Mouse (Mus musculus) spleen, postnatal 14 days (tissue): ENCODE measurements at regions not wholly inside any gene's neighbourhood (a gene's known extent, or its start where the extent isn't known, plus 50 kb on each side); places are given as distances from the start of the nearest gene placed in this dataset.

Source experiments
- DNase-seq, 2 experiments: peaks; one replicate each; pipeline ENCODE4 v3.0.0; 2021 to 2022; ENCODE audit warnings: low spot score in 2 of 2

DNA sequence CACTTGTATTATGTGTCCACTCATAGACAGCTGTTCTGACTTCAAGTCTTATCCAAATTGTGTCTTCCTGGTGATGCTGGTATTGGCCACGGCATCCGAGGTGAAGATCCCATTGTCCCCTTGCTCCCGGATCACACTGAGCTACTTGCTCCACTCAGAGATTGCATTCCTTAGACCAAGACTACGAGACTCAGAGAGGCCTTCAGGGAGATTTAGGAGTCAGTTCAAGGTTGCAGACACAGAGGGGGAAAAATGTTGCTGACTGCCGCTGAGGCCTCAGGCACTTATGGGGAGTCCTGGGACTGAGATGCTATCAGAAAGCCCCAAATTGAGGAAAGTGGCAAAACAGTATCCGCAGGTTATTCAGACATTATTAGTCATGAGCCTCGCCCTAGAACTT lies 183.9 kb downstream of the Ly86 start:
- no peak for DNase-seq

DNA sequence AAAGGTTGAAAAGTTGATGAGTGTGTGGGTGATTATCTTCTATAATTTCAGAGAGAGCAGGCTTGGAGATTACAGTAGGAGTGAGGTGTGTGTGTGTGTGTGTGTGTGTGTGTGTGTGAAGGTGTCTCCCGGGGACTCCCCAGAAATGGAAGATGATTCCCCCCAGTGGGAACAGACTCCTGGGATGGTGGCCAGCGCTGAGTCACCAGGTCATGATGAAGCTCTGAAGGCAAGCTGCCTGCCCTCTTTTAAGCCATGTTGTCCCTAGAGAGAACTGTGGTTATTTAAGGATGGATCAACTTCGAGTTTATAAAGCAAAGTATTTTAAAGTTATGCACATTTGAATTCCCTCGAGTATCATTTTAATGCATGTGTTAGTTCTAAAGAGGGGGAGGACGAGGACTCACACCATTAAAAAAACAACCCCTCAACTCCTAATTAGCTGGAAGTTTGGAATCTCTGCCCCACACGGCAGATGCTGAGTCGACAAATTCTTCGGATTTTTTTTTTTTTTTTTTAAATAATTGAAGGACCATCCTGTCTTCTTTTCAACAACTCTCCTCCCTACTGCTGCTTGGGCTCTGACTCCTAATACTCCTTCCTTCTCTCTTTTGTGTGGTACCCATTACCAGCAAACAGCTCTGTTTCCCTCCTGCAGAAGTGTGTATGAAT lies 186.6 kb downstream of the Ly86 start:
- DNase-seq, result no peak

DNA sequence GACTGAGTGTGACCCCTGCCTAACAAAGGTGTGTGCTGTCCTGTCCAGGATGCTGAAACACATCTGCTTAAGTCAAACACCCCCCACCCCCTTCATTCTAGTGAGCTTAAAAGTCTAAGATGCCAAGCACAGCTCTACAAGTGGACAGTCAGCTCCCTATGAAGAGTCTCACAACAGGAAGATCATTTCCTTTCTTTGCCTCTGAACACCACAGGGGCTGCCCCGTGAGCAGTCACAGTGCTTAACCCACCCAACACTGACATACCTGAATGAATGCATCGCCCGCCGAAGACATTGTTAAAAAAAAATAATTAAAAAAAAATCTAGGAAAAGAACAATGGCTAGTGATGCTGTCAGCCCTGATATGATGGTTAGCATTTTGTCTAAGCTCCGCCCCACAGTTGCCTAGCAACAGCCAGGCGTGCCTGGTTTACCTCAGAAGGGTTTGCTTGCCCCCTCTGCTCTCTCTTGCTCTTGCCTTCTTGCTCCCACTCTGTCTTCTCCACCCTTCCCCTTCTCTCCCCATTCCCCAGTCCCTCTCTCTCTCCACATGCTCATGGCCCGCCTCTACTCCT lies 187.7 kb downstream of the Ly86 start:
- DNase-seq, result no peak

DNA sequence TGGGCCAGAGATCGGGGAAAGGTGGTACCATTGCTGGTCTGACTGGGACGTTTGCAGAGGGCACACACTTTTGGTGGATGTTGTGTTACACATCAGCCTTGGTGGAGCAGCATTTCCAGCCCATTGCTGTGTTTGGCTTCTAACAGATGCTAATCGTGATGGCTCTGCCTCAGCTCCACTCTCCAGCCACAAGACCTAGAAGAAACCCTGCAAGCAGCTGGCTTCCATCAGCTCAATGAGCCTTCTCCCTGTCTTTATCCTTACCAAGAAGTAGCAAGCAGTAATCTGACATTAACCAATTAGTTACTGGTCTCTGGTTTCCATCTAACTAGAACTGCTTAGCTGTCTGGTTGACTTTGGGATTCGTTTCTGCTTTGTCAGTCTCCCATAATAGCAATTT lies 188.8 kb downstream of the Ly86 start:
- no peak for DNase-seq

- DNase-seq, result no peak
Observed at GRCm38 (mm10) chr13:37537330-37537729, 192.3 kb downstream of the Ly86 start.

GRCm38 (mm10) chr13:37537793-37538192 lies 192.8 kb downstream of the Ly86 start:
- no peak for DNase-seq

DNA sequence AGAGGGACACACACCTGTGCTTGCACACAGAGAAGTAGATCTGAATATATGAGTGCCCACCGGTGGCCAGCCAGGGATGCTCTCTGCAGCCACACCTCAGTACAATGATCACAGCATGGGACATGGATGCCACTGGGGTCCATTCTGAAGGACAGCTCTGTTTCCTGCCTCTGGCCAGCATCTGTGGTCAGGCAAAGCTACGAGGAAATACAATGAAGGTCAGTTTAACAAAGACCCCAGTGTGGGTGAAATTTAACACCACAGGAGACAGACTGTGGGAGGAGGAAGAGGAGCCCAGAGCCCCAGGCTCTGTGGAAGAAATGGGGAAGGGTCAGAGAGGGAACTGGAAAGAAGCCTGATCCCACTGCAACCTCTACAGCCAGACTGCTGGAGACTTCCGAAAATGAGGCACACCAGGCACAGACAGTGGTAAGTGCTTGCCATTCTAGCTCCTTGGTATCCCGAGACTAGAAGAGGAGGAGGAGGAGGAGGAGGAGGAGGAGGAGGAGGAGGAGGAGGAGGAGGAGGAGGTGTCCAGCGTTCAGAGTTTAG lies 196.0 kb downstream of the Ly86 start:
- no peak for DNase-seq

DNA sequence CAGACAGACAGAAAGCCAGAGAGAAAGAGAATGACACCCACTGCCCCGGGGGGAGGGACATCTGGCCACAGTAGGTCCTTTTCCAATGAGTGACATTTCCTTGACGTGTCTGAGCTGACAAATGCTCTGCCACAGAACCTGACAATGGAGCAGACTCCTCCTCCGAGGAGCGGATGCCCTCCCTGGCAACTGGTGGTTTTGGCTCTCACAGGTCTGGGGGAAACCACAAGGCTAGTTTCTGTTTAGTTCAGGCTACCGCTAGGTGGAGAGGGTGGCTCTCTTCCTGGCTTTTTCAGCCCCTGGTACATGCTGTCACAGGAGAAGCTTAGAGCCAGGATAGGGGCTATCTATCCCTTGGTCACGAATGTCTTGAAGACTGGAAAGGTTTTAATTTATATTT lies 196.7 kb downstream of the Ly86 start:
- DNase-seq, result peak; percentile 22 to 45

GRCm38 (mm10) chr13:37542744-37543196 lies 197.8 kb downstream of the Ly86 start:
- DNase-seq, result no peak

- no peak for DNase-seq
Observed at GRCm38 (mm10) chr13:37543788-37544187, 198.8 kb downstream of the Ly86 start.

DNA sequence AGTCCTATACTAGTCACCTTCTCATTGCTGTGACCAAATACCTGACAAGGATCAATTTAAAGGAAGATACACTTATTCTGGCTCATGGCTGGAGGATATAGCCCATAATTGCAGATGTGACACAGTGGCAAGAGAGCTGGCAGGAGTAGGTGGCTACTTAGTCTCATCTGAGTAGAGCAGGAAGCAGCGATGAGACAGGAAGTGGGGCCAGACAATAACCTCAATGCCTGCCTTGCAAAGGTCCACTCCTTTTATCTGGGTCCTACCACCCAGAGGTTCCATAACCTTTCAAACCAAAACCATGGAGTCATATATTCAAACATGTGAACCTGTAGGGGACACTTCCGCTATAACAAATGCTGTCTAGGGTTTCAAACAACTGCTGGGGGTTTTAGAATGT lies 199.7 kb downstream of the Ly86 start:
- DNase-seq, result no peak

DNA sequence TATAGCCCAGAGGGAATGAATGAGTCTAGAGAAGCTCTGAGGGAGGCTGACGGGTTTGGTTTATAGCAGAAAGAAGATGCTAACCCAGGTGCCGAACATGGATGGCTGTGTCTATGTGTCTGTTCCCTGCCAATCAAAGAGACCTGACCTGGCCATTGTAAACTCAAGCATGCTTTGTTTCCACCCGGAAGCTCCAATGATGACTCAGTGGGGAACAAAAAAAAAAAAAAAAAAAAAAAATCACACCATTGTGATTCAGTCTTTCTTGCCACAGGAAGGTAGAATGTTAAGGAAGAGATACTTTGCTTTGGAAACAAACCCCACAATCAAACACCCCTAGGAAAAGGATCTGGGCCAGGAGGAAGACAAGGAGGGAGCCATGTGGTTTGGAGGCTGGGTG lies 201.5 kb downstream of the Ly86 start:
- DNase-seq, result no peak

DNA sequence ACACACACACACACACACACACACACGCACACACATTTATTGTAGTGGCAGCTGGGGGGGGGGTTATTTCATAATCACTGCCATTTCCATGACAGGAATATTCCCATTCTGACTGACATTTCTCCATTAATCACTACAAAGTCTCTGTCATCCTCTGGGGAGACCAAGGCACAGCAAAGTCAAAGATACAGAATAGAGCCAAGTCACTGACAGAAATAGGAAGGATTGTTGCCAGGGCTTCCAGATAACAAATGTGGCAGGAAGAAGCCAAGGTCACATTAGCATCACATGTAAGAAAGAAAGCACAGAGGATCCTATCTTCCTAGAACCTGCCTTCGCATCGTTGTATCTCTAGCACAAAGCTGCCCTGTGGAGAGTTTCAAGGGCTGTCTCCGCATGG lies 205.6 kb downstream of the Ly86 start:
- DNase-seq, result no peak

- DNase-seq, result no peak
Observed at GRCm38 (mm10) chr13:37553392-37553791, 208.4 kb downstream of the Ly86 start.

- DNase-seq, result no peak
Observed at GRCm38 (mm10) chr13:37557183-37557582, 212.2 kb downstream of the Ly86 start.

DNA sequence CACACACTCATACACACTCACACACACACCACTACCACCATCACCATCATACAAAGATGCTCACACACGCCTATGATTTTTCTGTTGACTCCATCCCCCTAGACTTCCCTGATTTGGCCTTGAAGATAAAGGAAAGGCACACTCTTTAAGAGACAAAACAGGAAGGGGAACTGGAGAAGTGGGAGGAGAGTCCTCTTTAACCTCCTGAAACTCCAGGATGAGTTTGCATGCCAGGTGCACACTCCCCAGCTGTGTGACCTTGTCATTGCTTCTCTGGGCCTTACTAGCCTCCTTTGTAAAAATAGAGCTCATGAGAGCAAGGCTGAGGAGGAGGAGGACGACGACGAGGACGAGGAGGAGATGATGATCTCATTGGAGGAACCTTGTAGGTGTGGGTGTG lies 212.8 kb downstream of the Ly86 start:
- DNase-seq, result no peak

DNA sequence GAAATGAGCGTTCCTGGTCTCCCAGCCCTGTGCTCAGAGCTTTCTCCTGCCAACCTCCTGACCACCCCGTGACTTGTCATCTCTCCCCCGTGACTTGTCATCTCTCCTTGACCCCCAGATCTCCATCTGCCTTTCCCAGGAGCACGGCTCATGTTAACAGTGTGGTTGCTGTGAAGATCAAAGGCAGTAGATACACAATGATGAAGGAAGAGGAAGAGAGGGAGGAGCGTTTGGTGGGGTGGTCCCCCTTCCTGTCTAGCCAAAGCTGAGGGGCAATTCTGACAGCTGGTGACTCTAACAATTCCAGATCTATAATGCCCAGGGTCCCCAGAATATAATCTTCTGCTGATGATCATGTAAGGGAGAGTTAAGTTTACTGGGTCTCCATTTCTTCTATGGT lies 214.0 kb downstream of the Ly86 start:
- DNase-seq, result no peak

DNA sequence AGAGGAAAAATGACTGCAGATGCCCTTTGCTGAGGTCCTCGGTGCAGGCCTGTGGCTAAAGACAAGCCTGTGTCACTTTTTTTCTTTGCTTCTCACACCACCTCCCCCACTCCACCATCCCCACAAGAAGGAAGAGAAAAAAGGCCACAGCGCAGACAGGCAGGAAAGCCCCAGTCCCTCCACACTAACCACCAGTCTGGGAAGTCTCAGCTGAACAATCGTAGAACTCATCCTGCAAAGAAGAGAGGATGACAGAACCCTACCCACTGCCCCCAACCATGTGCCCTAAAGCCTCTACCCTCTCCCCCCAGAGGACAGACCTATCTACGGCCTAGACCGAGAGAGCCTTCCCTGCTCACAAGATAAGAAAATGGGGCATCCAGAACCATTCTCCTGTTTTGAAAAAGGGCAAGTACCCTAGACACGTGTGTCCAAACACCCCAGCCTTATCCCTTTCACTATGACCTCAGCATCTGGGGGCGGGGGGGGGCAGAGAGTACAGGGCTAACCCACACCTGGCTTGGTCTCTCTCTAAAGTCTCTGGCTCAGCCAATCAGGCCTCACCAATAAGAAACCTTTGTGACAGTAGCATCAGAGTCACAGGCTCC lies 214.8 kb downstream of the Ly86 start:
- DNase-seq, result no peak

- no peak for DNase-seq
Observed at GRCm38 (mm10) chr13:37560387-37560786, 215.4 kb downstream of the Ly86 start.

DNA sequence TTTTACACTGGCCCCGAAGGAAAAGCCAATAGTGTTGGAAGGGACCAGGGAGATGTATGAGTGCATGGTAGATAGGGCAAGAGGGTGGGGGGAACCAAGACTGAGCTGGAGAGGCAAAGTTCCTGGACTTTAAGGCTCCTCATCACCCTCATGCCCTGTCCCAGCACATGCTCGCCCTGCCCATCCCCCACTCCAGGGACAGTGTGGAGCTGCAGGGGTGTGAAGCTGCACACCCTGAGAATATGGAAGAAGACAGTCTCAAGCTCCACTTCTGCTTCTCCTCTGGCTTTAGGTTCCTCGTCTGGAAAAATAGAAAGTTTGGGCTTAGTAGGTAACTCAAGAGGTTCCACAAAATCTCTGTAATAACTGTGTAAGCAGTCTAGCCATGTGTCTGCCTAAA lies 215.8 kb downstream of the Ly86 start:
- DNase-seq, result no peak

DNA sequence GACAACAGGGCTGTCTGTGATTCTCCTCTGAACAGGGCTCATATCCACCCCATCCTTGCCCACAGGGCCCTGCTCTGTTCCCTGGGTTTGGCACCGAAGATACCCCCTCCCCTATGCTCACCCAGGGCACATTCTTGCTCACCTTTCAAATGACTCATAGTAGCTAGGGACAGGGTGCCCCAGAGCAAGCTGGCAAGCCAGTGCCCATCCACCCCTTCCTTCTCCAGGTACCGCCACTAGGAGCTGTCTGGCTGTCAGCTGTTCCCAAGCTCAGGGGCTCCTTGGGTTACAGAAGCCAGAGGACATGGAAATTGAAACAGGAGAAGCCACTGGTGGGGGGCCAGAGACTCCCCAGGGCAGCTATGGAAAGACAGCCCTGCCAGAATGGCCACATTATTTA lies 216.4 kb downstream of the Ly86 start:
- no peak for DNase-seq

DNA sequence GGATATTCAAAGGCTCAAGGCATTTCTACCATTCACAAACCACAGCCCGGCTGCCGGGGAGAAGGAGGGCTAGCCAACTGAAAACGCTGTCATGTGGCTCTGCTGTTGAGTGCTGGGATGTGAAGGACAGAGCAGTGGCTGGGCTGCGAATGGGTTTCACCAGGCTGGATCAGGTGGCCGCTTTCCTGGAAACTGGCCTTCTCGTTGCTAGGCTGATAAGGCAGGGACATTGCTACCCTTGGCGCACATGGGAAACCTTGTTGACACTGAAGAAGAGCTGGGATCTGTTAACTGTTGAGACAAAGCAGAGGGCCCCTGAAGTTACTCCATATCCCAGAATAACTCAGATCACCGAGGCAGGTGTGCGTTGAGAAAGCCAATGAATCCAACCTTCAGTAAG lies 216.1 kb upstream of the Rreb1 start:
- DNase-seq, result no peak

- no peak for DNase-seq
Observed at GRCm38 (mm10) chr13:37562652-37563051, 215.5 kb upstream of the Rreb1 start.
